Mouse (Mus musculus) layer of hippocampus, postnatal 14 days (tissue): ENCODE measurements around the gene Tsx. TPM values are rescaled to one million over a fixed set of nuclear protein-coding genes. Genes with fewer than 3 reads are reported as not detected.
"Not testable (repeated sequence)": the region's sequence is repeated elsewhere in the genome, so short reads cannot be mapped to it uniquely, and the experiment has no call there.

Source experiments
- DNase-seq, 2 experiments: peaks; one replicate each; pipeline ENCODE4 v3.0.0; 2021 to 2022; ENCODE audit warnings: low spot score in 2 of 2, mixed read lengths in 1 of 2
- long read RNA-seq, 2 experiments: library from polyadenylated mRNA; stranded (forward); transcript quantifications; one replicate each; pipeline ENCODE4 v2.0.0; 2021
- total RNA-seq, 2 experiments: library from RNA; stranded (reverse); gene quantifications; 2 replicates each; pipeline ENCODE4 v1.2.3; 2021

Gene Tsx
- under 1 TPM in 1 of 2 experiments, not detected in 1; 0.50 TPM for total RNA-seq
- long read RNA-seq, experiment 1, result 0 reads
- long read RNA-seq, experiment 2, result 0 reads

DNA sequence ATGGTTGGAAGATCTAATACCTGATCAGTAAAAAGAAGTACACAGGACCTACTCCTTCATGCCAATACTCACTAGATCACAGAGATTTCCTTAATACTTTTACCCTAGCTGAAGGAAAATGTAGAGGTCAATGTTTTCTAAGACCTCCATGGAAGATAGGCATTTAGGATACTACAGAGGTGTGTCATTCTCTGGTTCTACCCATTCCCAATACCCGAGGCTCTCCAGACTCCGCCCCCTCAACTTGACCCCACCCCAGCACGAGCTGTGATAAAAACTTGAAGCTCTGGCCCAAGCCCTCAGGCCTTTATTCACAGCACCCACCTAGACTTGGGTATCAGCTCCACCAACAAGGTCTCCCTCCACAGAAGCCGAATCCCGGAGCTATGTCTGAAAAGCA, at the start of gene Tsx:
Gene Tsx, plus strand, starts transcription at position 301 of the 400 bp plus-strand sequence.
- DNase-seq, result no peak

DNA sequence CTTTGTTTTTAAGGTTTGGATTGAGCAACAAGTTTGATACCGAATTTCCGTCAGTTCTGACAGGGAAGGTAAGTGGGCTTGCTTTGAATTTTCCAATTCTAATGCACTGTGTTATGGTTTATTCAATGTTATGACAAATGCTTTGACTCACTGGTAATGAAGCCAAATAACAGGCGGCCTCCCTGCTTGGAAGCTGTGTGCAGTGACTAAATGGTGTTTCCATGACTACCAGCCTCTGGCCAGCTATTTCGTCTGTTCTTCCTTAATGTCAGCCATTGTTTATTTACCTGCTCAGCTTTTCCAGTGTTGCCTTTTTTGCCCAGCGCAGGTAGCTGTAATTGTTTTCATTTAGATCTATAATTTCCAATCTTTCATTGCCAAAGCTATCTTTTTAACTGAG, 48.1 kb upstream of the Tsx start:
- DNase-seq, result peak in 1 of 2 experiments; percentile 18

DNA sequence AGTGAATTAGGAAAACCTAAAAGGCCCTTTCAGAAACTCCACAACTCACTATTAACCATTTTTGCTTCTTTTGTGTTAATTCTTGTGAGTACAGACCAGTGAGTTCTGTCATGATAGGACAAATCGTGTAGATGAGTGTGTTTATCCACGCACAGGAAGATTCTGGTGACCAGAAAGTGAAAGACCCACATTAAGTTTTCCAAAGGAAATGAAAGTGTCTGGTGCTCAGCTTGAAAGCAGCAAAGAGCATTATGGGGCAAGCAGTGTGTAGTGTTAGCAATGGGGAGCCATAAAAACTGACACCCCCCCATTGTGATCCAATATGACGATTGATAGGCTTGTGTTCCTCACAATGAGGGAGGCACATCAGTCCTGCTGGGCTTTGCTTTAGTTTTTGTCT, 45.6 kb upstream of the Tsx start:
- no peak for DNase-seq

DNA sequence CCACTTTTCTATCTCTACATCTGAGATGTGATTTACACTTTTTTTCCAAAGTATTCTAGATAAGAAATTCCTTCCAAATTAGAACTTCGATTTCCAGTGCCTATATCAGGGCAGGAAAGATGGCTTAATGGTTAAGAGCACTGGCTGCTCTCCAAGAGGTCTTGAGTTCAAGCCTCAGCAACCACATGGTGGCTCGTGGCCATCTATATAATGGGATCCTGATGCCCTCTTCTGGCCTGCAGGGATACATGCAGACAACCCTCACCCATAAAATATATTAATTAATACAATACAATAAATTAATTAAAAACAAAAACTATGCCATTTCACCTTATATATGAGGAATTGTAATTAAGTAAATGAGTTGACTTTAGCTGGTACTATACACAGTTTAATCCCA, 43.0 kb upstream of the Tsx start:
- DNase-seq, result no peak

DNA sequence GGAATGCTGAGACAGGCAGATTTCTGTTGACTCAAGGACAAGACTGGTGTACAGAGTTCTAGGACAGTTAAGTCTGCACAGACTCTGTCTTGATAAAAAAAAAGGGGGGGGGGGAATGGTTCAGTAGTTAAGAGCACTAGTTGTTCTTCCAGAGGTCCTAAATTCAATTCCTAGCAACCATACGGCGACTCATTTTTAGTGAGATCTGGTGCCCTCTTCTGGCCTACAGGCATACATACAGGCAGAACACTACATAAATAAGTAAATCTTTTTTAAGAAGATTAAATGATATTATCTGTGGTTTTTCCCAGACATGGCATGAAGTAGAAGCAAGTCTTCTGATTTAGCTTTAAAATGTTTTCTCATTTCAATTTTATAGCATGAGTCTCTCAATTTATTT, 42.6 kb upstream of the Tsx start:
- peak in 1 of 2 experiments; percentile 20 for DNase-seq

DNA sequence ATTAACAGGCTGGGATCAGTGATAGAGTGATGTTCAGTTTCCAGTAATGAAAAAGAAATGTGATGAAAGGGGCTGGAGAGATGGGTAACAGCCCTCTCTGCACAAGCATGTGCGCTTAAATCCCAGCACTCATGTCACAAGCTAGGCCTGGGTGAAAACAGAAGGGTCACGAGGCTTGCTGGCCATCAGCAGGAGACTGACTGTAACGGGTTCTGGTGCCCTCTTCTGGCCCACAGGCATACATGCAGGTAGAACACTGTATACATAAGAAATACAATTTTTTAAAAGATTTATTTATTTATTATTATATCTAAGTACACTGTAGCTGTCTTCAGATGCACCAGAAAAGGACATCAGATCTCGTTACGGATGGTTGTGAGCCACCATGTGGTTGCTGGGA, 40.0 kb upstream of the Tsx start:
- DNase-seq, result no peak

DNA sequence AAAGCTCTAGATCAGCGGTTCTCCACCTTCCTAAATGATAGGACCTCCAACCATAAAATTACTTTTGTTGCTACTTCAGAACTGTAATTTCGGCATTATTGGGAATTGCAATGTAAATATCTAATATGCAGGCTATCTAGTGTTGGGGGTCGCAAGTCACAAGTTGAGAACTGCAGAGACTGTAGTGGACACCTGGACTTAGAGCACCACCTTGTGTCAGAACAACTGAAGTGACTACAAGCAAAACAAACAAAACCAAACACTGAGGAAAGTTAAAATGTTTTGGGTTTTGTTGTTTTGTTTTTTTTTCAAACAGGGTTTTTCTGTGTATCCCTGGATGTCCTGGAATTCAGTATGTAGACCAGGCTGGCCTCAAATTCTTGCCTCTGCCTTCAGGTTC, 29.7 kb upstream of the Tsx start:
- DNase-seq, result no peak

DNA sequence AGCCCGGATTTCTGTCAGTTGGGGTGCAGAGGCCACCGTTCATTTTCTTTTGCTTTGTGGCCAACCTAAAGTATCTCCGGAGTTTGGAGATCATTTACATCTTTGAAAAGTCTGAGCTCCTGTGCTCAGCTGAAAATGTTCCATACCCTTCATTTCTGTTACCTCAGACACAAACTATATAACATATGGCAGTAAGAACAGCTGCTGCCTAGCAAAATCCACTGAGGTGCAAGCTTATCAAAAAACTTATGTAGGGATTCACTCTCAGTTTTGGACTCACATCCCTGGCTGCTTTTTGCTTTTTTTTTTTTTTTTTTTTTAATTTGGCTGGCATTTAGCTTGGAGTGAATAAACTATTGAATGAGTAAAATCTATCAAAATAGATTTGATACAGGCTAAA, 26.1 kb upstream of the Tsx start:
- DNase-seq, result no peak

DNA sequence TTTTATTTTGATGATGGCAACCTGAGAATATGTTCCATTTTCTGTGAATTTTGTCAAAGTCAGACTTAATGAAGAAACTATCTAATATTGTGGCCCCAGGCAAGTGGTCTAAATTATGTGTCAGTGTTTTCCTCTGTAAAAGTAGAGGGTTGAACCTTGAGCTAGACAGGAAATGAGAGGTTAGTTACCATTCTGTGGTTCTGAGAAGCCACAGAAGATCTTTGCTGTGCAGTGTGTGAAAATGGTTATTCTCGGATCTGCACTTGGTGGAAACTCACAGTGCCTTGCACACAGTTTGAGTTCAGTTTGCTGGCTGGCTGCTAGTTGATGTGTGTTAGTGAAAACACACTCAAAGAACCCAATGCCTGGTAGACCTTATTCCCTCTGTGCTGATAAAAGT, 20.4 kb upstream of the Tsx start:
- no peak for DNase-seq

DNA sequence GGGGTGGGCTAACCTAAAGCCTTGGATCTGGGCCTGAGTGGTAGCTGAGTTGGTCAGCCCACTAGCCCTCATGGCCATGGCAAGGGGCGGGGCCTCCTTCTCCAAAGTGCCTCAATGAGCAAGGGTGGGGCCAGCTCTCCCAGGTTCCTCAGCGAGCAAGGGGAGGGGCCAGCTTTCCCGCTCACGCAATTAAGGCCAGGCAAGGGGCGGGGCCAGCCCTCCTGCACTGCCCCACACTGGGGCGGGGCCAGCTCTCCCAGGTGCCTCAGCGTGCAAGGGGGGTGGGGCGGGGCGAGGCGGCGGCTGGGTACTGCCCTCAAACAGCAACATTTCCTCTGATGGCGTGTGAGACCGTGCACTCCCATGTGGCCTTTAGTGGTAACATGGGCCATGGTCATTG, 9.2 kb upstream of the Tsx start:
- no peak for DNase-seq

DNA sequence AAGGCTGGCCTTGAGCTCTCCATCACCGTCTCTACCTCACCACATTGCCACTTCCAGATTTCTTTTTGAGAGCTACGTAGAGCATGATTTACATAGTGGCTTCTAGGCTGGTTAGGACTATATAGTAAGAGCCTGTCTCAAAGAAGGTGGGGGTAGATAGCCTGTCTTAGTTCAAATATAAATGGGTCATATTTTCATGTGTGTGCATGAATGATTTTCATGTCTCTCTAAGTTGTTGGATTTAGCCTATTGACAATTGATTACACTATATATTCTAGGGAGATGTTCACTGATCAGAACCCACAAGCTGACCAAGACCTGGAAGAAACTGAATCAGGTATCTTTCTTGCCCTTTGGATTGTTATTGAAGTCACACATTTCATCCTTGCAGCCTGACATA, 7.4 kb downstream of the Tsx start, which contains the start of gene Gm26992:
Gene Gm26992, plus strand, starts transcription at position 301 of the 400 bp plus-strand sequence.
- DNase-seq, result no peak

DNA sequence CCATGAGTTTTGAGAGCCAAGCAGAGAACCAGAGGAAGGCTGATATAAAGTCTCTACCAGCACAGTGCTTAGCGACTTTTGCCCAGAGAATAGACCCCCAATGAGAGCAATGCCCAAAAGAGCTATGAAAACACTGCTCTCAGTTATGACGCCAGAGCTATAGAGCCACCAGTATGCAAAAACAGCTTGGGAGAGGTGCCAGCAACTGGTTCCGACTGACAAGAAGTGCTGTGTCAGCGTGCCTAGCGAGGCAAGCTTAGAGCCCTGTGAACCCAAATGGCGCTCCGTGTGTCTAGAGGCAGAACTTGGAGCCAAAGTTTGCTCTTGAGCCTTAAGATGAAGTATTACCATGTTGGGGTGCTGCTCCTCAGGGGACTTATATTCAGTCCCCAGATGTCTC, 13.4 kb downstream of the Tsx start:
- DNase-seq, result no peak

DNA sequence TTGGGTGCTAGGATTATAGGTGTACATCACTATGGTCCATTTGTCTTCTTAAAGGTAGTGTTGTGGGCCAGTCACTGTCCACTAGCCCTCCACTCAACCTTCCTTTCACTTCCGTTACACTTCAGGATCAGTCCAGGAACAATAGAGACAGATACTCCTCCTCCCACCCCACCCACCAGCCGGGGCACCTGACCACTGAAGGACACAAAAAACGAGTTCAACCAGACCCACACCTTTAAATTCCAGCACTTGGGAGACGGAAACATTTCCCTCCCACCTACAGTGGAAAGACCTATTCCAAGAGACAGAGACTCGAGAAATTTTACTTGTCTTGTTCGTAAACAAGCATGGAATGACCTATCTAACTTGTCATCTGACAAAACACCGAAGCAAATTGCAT, 18.0 kb downstream of the Tsx start:
- DNase-seq, result no peak

DNA sequence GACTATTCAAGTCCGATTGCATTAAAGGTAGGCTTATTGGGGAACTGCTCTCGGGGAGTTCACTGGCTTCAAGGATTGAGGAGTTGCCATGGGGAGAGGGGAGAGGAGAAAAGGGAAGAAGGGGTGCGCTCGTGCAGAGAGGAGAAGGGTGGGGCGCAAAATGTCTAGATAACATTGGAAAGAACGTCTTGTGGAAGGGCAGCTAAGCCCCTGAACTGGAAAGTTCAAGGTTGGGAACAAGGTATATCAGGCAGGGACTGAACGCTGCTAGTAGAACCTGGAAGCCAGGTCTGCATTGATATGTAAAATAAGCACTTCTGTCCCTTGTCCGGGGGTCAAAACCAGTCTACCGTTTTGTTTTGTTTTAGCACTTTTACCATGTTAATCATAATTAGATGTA, 23.8 kb downstream of the Tsx start:
- DNase-seq, result no peak

DNA sequence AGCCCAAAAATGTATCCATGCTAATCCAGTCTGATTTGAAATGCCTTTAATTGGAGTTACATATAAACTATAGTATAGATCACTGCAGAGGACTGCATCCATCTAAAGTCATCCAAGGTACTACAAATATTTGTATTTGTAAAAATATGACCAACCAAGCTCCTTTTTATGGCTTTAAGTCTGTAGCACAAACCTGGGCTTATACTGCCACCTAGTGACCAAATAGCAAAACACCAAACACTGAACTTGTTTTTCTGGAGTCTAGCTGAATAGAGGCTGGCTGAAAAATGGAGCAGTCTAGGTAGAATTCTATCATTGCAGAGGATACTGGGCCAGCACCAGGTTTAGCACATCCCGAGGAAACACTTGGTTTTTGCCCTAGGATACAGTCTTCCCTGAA, 26.5 kb downstream of the Tsx start:
- DNase-seq, result peak in 1 of 2 experiments; percentile 70

DNA sequence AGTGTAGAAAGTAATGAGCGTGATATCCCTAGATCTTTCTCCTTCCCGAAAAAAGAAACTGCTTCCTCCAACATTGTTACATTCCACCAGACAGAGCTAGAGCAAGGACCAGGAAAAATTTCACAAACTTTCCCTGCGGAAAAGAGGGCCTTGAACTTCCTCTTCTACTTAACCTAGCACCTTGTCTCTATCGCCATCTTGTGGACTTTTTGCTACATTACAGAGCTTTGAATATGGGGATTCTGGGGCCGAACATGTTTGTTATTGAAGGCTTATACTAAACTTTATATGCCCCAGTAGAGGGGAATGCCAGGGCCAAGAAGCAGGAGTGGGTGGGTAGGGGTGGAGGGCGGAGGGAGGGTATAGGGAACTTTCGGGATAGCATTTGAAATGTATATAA, 29.5 kb downstream of the Tsx start:
- DNase-seq, result peak in 1 of 2 experiments; percentile 54

DNA sequence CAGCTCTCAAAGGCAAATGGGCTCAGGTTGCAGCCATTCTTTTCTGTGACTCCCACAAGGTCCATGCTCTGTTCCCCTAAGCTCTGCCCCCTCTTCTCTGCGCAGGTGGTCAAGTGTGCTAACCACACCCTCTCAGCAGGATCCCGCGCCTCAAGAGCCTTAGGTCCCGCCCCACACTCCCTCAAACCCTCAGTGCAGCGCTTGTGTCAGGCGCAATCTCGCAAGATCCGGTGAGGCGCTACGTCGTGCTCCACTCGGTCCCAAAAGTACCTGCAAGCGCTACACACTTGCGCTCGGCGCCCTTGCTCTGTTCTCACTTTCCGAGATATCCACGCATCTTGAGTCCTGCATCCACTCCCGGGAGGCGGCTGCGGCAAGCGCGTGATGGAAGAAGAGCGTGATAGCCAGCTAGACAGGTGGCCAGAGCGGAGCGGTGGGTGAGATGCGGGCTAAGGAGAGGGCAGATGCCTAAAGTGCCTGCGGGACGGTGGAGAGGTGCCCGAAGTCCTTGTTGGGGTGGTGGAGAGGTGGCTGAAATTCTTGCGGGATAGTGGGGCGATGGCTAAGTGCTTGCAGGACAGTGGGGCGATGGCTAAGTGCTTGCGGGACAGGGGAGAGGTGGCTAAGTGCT, 33.4 kb downstream of the Tsx start:
- no peak for DNase-seq

DNA sequence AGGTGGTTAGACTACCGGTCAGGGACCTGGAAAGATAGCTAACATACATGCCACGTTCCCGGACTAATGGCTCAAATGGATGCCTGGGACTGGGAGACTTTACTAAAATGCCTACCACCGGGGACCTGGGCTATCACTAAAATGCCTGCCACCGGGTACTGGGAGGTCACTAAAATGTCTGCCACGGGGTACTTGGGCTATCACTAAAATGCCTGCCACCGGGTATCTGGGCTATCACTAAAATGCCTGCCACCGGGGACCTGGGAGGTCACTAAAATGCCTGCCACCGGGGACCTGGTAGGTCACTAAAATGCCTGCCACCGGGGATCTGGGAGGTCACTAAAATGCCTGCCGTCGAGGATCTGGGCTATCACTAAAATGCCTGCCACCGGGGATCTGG, 34.2 kb downstream of the Tsx start:
- DNase-seq, result not testable (repeated sequence)

DNA sequence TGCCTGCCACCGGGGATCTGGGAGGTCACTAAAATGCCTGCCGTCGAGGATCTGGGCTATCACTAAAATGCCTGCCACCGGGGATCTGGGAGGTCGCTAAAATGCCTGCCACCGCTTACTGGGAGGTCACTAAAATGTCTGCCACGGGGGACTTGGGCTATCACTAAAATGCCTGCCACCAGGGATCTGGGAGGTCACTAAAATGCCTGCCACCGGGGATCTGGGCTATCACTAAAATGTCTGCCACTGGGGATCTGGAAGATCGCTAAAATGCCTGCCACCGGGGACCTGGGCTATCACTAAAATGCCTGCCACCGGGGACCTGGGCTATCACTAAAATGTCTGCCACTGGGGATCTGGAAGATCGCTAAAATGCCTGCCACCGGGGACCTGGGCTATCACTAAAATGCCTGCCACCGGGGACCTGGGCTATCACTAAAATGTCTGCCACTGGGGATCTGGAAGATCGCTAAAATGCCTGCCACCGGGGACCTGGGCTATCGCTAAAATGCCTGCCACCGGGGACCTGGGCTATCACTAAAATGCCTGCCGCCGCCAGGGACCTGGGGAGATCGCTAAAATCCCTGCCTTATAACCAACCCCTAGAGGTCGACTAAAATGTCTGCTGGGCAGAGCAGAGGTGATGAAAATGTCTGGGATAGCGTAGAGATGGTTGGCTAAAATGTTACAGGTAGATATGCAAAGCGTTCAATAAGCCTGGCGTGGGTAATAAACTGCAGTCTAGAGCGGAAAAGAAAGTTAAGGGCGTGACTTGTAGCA, 34.9 kb downstream of the Tsx start:
- not testable (repeated sequence) for DNase-seq

DNA sequence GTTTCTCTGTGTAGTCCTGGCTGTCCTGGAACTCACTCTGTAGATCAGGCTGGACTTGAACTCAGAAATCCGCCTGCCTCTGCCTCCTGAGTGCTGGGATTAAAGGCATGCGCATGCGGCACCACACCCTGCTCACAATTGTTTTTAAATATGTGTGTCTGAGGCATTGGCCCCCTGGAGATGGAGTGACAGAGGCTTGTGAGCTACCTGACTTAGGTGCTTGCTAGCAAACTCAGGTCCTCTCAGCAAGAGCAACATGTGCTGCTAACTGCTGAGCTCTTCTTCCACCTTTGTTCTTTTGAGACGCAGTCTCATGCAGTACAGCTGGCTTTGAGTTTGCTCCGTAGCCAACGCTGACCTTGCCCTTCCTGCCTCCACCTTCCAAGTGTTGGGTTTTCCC, 38.5 kb downstream of the Tsx start:
- DNase-seq, result no peak

DNA sequence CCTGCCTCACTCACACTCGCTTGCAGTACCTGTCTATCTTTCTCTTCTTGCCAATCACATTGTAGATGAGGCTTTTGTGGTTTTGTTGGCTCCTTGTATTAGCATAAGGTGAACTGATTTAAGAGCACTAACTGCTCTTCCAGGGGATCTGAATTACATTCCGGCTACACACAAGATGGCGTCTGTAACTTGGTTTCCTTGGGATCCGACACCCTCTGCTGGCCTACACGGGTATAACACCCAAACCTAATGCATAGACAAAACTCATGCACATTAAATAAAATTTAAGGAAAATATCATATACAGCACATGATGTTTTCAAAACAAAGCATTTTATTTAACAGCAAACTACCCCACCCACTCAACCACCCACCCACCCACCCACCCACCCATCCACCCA, 45.8 kb downstream of the Tsx start:
- no peak for DNase-seq

DNA sequence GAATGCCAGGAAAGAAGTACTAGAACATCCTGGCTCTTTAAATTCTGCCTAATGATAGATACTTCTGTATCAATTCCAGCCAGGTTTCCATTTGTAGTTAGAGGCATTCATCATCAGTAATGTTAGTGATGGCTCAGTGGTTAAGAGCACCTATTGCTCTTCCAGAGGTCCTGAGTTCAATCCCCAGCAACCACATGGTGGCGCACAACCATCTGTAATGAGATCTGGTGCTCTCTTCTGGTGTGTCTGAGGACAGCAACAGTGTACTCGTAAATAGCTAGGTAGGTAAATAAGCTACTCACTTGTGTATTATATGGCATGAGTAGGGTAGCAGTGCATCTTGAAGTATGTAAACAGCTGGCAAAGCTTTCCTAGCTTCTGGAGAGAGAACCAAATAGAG, 54.7 kb downstream of the Tsx start:
- no peak for DNase-seq

DNA sequence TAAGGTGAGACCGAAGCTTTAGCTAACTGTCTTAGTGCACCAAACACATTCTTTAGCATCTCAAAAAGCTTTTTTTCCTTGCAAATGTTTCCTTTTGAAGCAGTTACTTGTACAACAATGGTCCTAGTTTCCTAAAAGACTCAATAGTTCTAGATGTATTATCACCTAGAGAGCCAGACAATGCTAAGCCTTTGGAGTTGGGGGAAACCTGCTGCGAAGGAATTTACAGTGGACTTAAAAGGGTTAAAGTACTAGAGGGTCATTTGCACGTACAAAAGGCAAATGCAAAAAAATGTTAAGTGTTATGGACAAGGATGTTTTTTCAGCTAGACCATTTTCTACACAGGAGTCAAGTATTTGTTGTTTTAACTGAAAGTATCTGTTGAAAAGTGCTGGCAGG, 58.1 kb downstream of the Tsx start:
- DNase-seq, result no peak
